Mouse (Mus musculus): ENCODE data around the gene Zyg11b. TPM values are rescaled to one million over a fixed set of nuclear protein-coding genes. Genes with fewer than 3 reads are reported as not detected.

The Zyg11b gene
- polyA plus RNA-seq (2012; rRNA removed): 35.3 and 39.0 TPM in 2 replicates

GRCm38 (mm10) chr4:108300670-108301373 lies at the start of gene Zyg11b:
Gene Zyg11b (minus strand): TSS chr4:108301096.

GRCm38 (mm10) chr4:108327730-108328484 lies 27.0 kb upstream of the Zyg11b start, which contains the start of gene Coa7:
Gene Coa7 (plus strand): TSS chr4:108328140.

DNA sequence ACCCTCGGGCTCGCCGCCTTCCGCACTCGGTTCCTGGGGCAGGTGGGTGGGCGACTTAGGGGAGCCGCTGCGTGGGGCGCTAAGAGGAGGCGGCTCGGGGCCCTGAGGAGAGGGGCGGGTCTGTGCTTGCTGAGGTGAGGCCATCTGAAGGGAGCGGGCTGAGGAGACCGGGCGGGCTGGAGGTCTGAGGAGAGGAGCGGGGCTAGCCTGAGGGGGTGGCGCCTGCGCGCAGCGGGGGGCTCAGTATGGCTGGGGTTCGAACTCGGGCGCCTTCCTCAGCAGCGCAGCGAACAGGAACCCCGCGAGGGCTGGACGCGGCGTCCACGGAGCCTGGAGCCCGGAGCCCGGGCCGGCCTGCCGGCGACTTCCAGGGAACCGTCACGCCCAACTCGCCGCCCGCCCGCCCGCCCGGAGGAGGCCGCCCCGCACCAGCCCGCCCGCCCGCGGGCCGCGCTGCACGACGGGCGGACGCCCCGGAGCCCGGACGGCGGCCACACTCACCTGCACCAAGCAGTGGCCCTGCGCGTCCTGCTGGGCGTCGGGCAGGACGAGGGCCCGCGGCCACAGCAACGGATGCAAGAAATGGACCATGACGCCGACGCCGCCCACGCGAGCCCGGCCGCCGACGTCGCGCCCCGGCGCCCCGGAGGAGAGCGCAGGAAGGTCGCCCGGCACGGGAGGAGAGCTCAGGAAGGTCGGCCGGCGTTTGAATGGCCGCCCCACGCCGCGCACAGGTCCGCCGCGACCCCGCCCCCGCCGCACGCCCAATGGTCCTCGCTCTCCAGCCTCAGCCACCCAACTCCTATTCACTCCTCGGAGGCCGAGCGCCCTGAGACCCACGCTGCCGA lies 83.3 kb downstream of the Zyg11b start, which contains the start of gene Zyg11a:
Gene Zyg11a, minus strand, starts transcription at position 717 of the 848 bp plus-strand sequence.

Other genes with a start within 250 kb of the Zyg11b start
- gene Podn, start 204.7 kb downstream of the Zyg11b start, polyA plus RNA-seq (2012; rRNA removed): 3.1 and 8.2 TPM in 2 replicates
- 138 and 149 TPM in 2 replicates for gene Scp2, start 156.1 kb downstream of the Zyg11b start, polyA plus RNA-seq (2012; rRNA removed)
- gene Echdc2, start 135.7 kb downstream of the Zyg11b start, polyA plus RNA-seq (2012; rRNA removed): 27.1 and 35.4 TPM in 2 replicates
- gene Zyg11a, start 83.0 kb downstream of the Zyg11b start, polyA plus RNA-seq (2012; rRNA removed): 0.11 and 0.14 TPM in 2 replicates
- 17.9 and 24.4 TPM in 2 replicates for gene Coa7, start 27.0 kb upstream of the Zyg11b start, polyA plus RNA-seq (2012; rRNA removed)
- gene Shisal2a, start 82.3 kb upstream of the Zyg11b start, polyA plus RNA-seq (2012; rRNA removed): 4.2 and 5.1 TPM in 2 replicates
- gene Gpx7, start 105.9 kb upstream of the Zyg11b start, polyA plus RNA-seq (2012; rRNA removed): 24.2 and 38.1 TPM in 2 replicates
- gene Tut4, start 158.3 kb upstream of the Zyg11b start, polyA plus RNA-seq (2012; rRNA removed): 143 and 154 TPM in 2 replicates

Measured in central nervous system, embryonic 14 days (tissue).